Mouse (Mus musculus): Measurements from ENCODE around the gene Mrnip. TPM values are rescaled to one million over a fixed set of nuclear protein-coding genes. Genes with fewer than 3 reads are reported as not detected.

Gene Mrnip
- total RNA-seq, 2 experiments from 2014 or later = 2.4 to 2.6 TPM

DNA sequence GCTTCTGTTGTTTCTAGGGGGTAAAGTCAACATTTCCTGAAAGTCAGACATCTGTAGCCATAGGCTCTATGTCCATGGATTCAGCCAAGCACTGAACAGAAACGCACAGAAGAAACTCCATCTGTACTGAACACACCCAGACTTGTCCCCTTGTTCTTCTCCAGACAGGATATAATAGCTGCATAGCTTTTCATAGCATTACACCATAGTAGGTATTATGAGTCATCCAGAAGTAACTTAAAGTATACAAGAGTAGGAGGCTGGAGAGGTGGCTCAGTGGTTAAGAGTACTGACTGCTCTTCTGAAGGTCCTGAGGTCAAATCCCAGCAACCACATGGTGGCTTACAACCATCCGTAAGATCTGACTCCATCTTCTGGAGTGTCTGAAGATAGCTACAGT is 18.5 kb upstream of the Mrnip start:
- DNase-seq = no peak

DNA sequence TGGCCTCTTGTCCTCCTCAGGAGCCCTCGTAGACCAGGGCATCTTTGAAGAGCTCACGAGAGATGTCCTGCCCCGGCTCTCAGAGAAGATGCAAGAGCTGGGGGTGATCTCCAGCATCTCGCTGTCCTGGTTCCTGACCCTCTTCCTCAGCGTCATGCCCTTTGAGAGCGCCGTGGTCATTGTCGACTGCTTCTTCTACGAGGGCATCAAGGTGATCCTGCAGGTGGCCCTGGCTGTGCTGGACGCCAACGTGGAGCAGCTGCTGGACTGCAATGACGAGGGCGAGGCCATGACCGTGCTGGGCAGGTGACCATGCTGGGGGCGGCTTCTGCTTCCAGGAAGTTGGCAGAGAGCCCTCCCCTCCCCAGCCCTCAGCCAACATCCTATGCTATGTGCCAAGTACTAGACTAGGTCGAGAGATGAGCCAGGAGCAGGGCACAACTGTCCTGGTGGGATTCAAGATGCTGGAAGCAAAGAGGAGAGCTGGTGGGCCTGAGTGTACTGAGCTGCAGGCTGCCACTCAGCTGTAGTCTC is 17.5 kb upstream of the Mrnip start:
- intact Hi-C loops (cut with DNase I) = no loop called here
- DNase-seq = no peak

More for the DNA sequence above, 18.5 kb upstream of the Mrnip start:
- intact Hi-C loops (cut with DNase I) = no loop called here

DNA sequence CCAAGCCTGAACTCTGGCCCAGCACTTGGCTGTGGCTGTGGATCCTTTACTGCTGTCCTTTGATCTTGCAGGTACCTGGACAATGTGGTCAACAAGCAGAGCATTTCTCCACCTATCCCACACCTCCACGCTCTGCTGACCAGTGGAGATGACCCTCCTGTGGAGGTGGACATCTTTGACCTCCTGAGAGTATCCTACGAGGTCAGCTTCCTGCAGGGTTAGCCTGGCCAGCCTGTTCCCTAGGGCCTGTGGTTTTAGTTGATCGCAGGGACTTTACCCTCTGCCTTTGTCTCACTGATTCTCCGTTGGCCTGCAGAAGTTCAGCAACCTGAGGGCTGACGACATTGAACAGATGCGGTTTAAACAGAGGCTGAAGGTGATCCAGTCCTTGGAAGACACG is 15.9 kb upstream of the Mrnip start:
- intact Hi-C loops (cut with DNase I) = no loop called here
- no peak for DNase-seq

DNA sequence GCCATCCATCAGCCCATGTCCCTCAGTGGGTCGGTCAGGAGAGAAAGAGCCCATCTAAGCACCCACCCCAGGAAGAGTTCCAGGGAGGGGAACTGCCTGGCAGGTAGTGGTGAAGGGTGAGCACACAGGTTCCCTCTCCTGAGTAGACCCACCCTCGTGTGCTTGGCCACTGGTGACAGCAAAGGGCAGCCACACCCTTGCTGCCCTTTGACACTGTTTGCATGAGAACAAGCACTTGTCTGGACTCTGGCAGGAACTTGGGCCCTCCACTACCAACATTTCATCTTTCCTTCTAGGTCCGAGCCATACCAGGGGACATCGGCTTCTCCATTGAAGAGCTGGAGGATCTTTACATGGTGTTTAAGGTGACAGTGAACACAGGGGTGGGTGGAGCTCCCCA is 14.9 kb upstream of the Mrnip start:
- intact Hi-C loops (cut with DNase I) = no loop called here
- DNase-seq = no peak

DNA sequence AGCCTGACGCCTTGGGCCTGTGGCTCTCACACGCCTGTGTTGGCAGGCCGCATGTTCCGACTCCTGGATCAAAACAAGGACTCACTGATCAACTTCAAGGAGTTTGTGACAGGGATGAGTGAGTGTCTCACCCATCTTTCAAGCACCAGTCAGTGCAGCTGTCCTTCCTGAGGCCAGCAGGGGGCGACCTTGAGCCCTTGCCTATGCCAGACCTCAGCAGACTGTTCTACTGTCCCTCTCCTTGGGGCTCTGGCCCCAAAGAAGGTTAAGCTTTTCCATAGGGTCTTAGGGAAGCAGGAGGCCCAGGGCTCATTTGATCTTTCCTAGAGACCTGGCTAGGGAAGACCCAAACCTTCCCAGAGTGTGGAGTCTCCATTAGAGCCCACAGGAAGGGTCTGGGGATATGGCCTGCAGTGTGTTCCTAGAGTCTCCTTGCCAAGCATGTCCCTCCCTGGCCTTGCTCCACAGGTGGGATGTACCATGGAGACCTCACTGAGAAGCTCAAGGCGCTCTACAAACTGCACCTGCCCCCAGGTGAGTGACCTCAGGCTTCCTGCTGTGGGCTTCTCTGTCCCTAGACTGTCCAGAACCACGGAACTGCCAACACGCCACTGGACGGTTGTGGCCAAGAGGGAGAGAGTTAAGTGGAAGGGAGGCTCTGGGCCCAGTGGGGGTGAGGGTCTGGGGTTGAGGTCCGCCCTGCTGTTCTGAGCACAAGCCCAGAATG is 12.5 kb upstream of the Mrnip start:
- peak; percentile 34 to 61 for DNase-seq
- intact Hi-C loops (cut with DNase I) = loop anchor here (2.0 kb wide), 1 partner anchor 65 kb away; no protein-coding TSS in a partner anchor

DNA sequence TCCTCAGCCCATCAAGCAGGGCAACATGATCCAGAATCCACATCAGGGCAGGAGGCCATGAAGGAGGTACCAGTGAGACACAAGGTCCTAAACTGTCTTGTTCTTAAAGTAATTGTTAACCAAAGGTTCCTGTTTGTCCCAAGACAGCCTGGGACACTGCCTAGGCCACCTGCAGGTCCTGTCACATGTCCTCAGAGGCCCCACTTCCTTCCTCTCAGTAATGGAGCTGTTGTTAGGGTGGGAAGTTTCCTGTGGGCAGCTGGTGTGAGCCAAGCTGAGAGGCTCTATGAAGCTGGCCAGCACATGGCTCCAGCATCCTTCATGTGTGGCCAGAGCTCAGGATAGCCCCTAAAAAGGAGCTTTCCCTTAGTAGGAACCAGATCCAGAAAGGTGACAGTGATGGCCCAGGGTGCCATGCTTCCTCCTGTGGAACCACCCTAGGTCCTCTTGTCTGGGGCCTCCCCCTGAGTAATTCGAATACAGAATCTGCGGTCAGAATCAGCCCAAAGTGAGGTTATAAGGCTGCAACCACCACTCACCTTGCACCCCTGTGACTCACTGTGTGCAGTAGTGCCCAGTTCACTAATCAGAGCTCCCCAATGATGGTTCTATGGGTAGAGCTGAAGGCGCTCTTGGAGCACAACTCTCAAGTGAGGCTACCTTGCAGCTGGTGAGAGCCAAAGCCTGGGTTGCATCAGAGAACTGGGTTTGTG is 11.8 kb upstream of the Mrnip start:
- DNase-seq = peak in 1 of 2 experiments; percentile 11
- intact Hi-C loops (cut with DNase I) = loop anchor here (2.0 kb wide), 1 partner anchor 64 kb away; no protein-coding TSS in a partner anchor

DNA sequence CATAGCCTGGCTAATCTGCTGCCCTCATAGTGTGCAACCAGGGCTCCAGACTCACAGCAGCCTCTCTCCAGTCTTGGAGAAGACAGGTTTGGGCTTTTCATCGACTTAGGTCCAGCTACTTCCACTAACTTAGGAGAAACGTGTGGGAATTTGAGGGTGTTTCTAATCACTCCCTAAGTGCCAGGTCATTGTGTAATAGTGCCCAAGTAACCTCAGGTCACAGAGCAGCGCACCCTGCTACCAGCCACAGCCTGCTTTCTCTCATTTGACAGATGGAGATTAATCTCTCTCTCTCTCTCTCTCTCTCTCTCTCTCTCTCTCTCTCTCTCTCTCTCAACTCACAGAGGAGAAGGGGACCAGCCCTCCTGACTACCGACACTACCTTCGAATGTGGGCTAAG is 5.9 kb upstream of the Mrnip start:
- intact Hi-C loops (cut with DNase I) = no loop called here
- no peak for DNase-seq

DNA sequence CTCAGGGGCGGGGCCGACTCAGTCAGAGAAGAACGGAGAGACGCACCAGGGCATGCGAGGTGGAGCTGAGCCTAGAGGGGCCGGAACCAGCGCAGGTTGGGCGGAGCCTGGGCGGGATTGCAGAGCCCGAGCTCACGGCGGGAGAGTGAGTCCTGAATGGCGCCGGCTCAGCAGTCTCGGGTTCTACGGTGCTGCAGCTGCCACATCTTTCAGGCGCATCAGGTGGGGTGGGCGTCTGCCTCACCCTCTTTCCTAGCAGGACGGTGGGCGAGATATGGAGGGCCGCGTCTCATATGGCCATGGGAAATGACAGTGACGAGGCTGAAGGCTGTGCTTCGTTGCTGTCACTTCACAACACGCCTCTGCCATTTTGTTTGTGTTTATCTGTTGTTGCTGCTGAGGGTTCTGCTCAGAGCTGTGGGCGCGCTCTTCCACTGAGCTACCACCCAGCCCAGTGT is 515 bp downstream of the Mrnip start:
- DNase-seq = peak; percentile 95 to 98
- intact Hi-C loops (cut with DNase I) = loop anchor here (5.0 kb wide), 1 partner anchor 198 kb away; no protein-coding TSS in a partner anchor

DNA sequence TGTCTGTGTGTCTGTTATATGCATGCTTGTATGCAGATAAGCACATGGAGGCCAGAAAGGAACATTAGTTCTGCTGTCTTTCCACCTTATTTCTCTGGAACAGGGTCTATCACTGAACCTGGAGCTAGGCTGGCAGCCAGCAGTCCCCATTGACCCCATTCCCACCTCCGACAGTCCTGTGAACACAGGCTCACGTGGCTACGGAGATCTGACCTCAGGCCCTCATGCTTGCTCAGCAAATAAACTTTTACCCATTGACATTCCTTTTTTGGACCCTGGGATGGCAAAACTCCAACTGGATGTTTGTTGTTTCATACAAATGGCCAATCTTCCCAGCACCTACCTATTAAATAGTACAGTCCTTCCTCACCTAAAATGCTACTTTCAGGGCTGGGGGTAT is 2.1 kb downstream of the Mrnip start:
- intact Hi-C loops (cut with DNase I) = no loop called here
- DNase-seq = no peak

DNA sequence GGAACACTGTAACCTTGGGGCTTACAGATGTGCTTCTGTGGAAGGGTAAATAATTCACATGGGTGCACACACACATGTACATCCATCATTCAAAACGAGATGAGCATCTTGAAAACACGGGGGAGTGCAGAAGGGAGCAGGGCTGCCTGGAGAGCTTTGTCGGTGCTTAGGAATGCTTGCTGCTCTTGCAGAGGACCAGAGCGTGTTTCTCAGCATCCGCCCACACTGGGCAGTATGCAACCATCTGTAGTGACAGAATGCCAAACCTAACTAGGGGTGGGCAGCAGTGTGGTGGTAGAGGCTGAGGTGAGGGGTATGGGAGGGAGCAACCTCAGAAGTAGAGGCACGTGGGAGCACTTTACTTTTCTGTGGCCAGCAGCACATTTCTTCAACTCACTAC is 2.9 kb downstream of the Mrnip start:
- no peak for DNase-seq
- intact Hi-C loops (cut with DNase I) = no loop called here

DNA sequence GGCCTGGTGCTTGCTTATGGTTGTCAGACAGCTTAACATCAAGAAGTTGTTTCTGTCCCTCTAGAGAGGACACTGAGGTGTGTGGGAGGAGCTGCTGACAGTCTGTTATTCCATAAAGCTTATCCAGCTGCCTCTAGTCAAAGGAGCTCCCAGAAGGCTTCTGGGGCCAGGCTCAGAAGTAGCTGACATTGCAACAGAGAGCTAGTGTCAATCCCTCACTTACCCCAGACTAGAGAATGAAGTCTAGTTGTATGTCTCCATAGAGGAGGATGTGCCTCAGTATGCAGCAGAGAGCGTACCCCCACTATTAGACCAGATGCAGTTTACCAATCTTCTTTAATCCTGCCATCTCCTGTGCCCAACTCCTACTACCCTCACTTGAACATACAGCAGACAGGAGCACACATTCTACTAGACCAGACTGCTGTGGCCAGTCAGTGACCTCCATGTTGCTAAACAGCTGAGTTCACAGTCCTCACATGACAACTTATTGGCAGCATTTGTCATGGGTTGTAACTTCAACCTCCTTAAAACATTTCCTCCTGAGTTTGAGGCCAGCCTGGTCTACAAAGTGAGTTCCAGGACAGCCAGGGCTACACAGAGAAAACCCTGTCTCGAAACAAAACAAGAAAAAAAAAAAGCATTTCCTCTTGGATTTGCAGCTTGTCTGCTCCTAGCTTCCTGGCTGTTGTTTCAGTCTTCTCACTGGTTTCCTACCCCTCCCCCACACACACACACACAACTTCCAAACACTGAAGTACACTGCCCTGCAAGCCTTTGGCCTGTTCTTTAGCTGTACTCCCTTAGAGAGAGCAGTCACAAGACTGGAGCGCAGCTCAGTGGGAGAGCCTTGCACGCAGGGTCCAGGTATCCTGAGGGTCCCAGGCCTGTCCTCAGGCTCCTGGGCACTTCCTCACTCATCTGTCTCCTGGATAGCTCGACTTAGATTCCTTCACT is 4.6 kb downstream of the Mrnip start:
- intact Hi-C loops (cut with DNase I) = no loop called here
- no peak for DNase-seq

DNA sequence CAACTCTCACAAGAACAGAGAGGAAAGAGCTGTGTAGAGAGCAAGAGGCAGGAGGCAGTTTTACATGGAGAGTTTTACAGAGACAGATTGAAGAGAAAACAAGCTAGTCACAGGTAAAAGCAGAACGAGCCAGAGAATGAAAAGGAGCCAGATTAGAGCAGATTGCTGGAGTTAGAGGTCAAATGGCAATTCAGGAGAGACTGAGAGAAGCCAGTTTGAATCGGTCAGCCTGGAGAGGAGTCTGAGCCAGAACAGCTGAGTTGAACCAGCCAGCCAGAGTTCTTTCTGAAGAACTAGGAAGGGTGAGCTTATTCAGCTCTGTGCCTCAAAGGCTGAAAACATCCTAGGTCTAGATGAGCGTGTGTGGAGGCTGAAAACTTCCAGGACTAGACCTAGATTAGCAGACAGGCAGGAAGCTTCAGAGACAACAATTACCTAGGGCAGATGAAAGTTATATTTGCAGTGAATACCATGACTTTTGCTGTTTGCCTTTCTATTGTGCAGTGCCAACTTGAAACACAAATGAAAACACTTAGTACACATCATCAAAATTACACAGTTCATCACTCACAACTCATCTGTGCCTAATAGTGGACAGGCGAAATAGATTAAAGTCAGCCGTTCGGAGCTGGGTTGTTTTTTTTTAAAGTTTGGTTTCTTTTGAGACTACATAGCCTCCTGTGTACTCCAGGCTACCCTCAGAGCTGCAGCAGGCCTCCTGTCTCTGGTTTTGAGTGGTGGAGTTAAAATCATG is 6.4 kb downstream of the Mrnip start:
- intact Hi-C loops (cut with DNase I) = no loop called here
- DNase-seq = no peak

DNA sequence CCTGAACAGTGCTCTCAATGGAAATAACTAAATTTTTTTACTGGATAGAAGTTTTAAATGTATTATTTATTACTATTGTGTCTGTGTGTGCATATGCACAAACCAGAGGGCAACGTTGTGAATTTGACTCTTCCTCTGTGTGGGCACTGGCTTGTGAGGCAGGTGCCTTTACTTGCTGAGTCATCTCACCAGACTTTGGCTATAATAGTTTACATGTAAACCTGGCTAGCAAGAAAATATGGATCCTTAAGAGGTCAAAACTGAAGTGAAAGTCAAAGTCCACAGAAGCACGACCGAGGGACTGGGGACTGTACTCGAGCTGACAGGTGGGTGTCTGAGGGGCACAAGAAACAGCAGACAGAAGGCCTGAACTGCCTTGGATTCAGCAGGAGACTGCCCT is 8.5 kb downstream of the Mrnip start:
- intact Hi-C loops (cut with DNase I) = no loop called here
- no peak for DNase-seq

DNA sequence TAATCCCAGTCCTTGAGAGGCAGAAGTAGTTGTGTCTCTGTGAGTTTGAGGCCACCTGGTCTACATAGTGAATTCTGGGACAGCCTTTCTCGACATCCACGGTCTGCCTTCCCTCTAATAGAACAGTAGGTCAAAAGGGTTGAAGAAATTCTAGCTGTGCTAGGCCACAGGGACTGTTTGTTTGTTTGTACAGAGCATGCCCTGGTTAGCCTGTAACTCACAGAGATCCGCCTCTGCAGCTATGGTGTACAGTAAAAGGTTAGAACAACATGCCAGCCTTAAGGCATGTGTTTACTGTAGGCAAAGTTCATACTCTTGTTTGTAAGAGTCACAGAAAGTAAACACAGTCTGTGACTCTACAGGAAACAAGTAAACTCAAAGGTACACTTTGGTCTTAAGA is 10.5 kb downstream of the Mrnip start:
- DNase-seq = no peak
- intact Hi-C loops (cut with DNase I) = no loop called here

DNA sequence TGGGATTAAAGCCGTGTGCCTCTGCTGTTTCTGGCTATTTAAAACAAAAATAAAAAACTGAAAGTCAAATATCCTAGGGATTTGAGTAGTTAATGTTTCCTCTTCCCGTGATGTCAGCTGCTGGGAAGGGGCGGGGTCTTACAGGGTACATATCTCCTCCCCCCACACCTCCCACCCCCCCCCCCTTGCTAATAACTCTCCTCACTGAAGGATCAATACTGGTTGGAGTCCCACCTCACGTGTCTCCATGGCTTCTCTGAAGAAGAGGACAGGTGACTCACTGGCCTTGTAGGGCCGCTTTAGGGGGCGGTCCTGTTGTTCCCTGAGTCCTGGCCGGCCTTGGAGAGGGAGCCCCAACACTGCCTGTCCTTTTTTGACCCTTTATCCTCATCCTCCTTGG is 14.4 kb downstream of the Mrnip start:
- intact Hi-C loops (cut with DNase I) = no loop called here
- no peak for DNase-seq

DNA sequence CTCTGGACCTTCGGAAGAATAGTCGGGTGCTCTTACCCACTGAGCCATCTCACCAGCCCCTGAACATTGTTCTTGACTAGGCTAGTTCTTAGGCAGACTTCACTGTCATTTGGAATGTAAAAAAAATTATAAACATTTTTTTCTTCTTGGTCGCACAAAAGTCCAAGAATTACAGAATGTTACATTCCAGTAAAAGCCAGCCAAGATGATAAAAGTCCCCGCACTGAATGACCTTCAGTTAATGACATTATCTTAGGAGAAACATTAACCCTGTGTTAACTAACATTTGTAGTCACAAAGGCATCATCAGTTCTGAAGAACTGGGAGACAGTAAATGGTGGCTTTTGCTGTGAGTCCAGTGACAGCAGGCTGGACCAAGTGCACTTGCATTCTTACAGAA is 16.1 kb downstream of the Mrnip start:
- intact Hi-C loops (cut with DNase I) = no loop called here
- no peak for DNase-seq

DNA sequence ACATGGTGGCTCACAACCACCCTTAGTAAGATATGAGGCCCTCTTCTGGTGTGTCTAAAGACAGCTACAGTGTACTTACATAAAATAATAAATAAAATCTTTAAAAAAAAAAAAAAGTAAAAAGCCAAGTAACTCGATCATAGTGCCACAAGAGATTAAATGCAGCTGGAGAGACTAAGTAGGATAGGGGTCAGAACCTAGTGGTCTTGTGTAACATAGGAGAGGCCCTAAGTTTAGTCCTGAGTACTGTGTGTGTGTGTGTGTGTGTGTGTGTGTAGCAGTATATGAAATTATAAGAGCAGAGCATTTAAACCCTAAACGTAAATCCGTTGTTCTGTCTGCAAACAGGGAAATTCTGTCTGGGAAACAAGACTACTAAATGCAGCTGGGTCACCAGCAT is 18.0 kb downstream of the Mrnip start:
- intact Hi-C loops (cut with DNase I) = no loop called here
- DNase-seq = no peak

DNA sequence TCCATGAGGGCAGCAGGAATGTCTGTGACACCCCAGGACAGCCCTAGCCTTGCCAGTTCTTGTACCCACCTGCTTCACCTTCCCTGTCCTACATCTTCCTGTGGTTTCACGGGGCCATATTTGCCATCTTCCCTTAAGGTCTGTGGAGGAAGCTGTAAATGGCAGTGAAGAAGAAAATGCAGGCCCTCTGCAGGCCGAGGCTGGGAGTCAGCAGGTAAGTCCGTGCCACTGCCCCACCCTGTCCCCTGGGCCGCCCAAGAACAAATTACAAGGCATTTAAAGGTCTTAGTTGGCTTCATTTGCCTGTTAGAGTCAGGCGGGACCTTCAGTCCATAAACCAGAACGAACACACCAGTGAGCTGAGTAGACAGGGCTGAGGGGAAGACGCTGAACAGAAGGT is 19.8 kb downstream of the Mrnip start:
- intact Hi-C loops (cut with DNase I) = no loop called here
- no peak for DNase-seq

DNA sequence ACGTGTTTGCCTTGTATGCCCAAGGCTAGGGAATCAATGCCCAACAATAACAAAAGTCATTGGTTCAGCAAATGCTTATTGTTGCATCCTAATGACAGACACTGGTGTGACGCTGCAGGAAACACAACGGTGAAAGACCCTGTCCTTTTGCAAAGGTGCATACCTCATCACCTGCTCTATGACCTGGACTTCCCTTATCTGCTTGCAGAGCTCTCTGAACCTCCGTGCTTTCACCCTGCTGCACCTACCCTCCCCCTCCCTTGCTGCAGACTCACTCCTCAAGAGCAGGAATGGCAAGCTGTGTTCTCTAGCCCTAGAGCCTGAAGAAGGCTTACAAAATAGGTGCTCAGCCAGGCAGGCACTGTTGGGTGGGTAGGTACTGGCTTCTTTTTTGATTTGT is 20.5 kb downstream of the Mrnip start:
- no peak for DNase-seq
- intact Hi-C loops (cut with DNase I) = no loop called here

DNA sequence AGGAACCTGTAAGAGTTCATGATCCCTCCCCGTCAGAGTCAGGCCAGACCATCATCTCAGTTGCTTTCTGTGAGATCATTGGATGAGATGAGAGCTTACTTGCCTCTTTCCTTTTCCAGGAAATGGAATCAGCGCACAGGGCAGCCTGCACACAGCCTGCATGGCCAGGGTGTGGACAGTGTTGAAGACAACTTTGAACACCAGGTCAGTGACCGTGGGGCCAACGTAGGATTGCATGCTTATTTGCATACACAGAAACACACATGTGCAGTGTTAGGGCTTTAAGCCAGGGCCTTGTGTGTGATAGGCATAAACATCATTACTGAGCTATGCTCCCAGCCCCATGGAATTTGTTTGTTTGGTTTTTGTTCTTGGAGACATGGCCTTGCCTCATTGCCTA is 23.3 kb downstream of the Mrnip start:
- intact Hi-C loops (cut with DNase I) = no loop called here

More for the DNA sequence above, 23.3 kb downstream of the Mrnip start:
- DNase-seq = no peak
